Mouse (Mus musculus) neural tube, embryonic 14.5 days (tissue): ENCODE results near the gene Nbas. TPM values are rescaled to one million over a fixed set of nuclear protein-coding genes. Genes with fewer than 3 reads are reported as not detected.

Experiments
- ATAC-seq: fragments of 200-750 bp; cut with Nextera tagmentation; 2 replicates; pipeline ENCODE4 v1.8.0; 2017; ENCODE audit warnings: low read depth, mild to moderate bottlenecking, moderate TSS enrichment, moderate library complexity
- H3K27ac ChIP-seq: fragments of 300-500 bp; sonication (generic); 2 replicates; pipeline ENCODE4 v1.5.1; 2014; ENCODE audit warnings: low read depth, mild to moderate bottlenecking, control low read depth, low read length, moderate library complexity, mixed read lengths
- H3K27me3 ChIP-seq: fragments of 300-500 bp; sonication (generic); 2 replicates; pipeline ENCODE4 v1.6.1; 2014; ENCODE audit warnings: low read length; ENCODE audit not compliant: control insufficient read depth, insufficient read depth
- H3K36me3 ChIP-seq: fragments of 300-500 bp; sonication (generic); 2 replicates; pipeline ENCODE4 v1.6.1; 2014; ENCODE audit warnings: low read length, mixed read lengths; ENCODE audit not compliant: control insufficient read depth, insufficient read depth
- H3K4me1 ChIP-seq: fragments of 300-500 bp; sonication (generic); 2 replicates; pipeline ENCODE4 v1.6.1; 2014; ENCODE audit warnings: low read length; ENCODE audit not compliant: control insufficient read depth, insufficient read depth
- H3K4me2 ChIP-seq: fragments of 300-500 bp; sonication (generic); 2 replicates; pipeline ENCODE4 v1.6.1; 2014; ENCODE audit warnings: mild to moderate bottlenecking, low read depth, low read length, control low read depth
- H3K4me3 ChIP-seq: fragments of 300-500 bp; sonication (generic); 2 replicates; pipeline ENCODE4 v1.5.1; 2014; ENCODE audit warnings: low read depth, low read length, control low read depth, mixed read lengths
- H3K9ac ChIP-seq: fragments of 300-500 bp; sonication (generic); replicated peaks from 2 replicates; pipeline ENCODE4 v1.6.1; 2014; ENCODE audit warnings: low read depth, mild to moderate bottlenecking, control low read depth, low read length, mixed read lengths
- H3K9me3 ChIP-seq: fragments of 300-500 bp; sonication (generic); 2 replicates; pipeline ENCODE4 v1.6.1; 2016; ENCODE audit warnings: low read length; ENCODE audit not compliant: control insufficient read depth
- WGBS: fragments of 180-500 bp; shearing (Covaris S2); extraction: QIAGEN DNeasy Blood & Tissue Kit; methylation state at CpG from one replicate; pipeline ENCODE4 v1.1.7; 2014; 5-methylcytosine and 5-hydroxymethylcytosine counted together
- polyA plus RNA-seq: library from polyadenylated mRNA; unstranded; fragments of >200 nt; fragmentation: Nextera tagmentation; extraction: Ambion mirVana; gene quantifications from 2 replicates; pipeline ENCODE4 v1.2.1, GENCODE M21; 2014

The Nbas gene
- polyA plus RNA-seq, 1 experiment from 2014 or later = 24.9 TPM

GRCm38 (mm10) chr12:13357229-13357628 is 88.3 kb downstream of the Nbas start:
- WGBS = 96% methylated on average over 5 of the region's 5 CpGs
- H3K36me3 ChIP-seq = peaks cover 13% of the 10 kb centered on the region; the same call in 1 of the 2 replicates

GRCm38 (mm10) chr12:13358849-13359248 is 89.9 kb downstream of the Nbas start:
- peaks cover 14% of the 10 kb centered on the region; the same call in 1 of the 2 replicates for H3K36me3 ChIP-seq

More at GRCm38 (mm10) chr12:13357229-13357628, 88.3 kb downstream of the Nbas start:
- no peaks in the 10 kb centered on the region for H3K4me1 ChIP-seq
- no peak overlapping the region for H3K9ac ChIP-seq
- no peak overlapping the region for H3K4me3 ChIP-seq
- ATAC-seq = no peak
- H3K27ac ChIP-seq = no peak overlapping the region
- no peaks in the 10 kb centered on the region for H3K9me3 ChIP-seq
- no peak overlapping the region for H3K4me2 ChIP-seq
- H3K27me3 ChIP-seq = no peaks in the 10 kb centered on the region

GRCm38 (mm10) chr12:13360183-13360811 is 91.4 kb downstream of the Nbas start:
- Histone ChIP-seq H3K36me3 (peaks cover 14% of the 10 kb centered on the region; the same call in 1 of the 2 replicates), H3K4me1 (no peaks in the 10 kb centered on the region), H3K9me3 (no peaks in the 10 kb centered on the region), H3K9ac (no peak overlapping the region), H3K4me3 (no peak overlapping the region), H3K27me3 (no peaks in the 10 kb centered on the region), H3K4me2 (no peak overlapping the region), H3K27ac (no peak overlapping the region)
- ATAC-seq = no peak
- 26% methylated on average over 7 of the region's 7 CpGs for WGBS

More at GRCm38 (mm10) chr12:13358849-13359248, 89.9 kb downstream of the Nbas start:
- Histone ChIP-seq H3K4me1 (no peaks in the 10 kb centered on the region), H3K27ac (no peak overlapping the region), H3K4me2 (no peak overlapping the region), H3K9me3 (no peaks in the 10 kb centered on the region), H3K9ac (no peak overlapping the region), H3K4me3 (no peak overlapping the region), H3K27me3 (no peaks in the 10 kb centered on the region)
- 89% methylated on average over 4 of the region's 4 CpGs for WGBS
- no peak for ATAC-seq

DNA sequence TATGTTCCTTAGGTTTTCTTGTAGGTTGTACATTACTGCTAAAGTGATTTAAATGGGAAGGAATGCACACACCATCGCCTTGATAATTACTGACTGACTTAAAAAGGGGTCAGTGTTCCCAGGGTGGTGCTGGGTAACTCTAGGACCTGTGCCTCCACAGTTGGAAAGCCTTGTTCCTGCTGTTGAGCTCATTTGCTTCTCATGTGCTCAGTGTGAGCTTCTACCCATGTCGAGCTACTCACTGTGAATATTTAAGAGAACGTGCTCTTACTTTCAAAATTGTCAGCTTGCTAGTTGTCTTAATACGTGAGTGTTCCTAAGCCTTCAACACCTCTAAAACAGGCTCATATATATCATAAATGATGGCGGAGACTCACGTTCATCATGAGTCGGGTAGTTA is 112.6 kb downstream of the Nbas start:
- no peak for ATAC-seq
- Histone ChIP-seq H3K9ac (no peak overlapping the region), H3K36me3 (no peaks in the 10 kb centered on the region), H3K4me1 (no peaks in the 10 kb centered on the region), H3K4me3 (no peak overlapping the region), H3K4me2 (no peak overlapping the region), H3K9me3 (no peaks in the 10 kb centered on the region), H3K27ac (no peak overlapping the region), H3K27me3 (no peaks in the 10 kb centered on the region)
- 87% methylated on average over 7 of the region's 7 CpGs for WGBS

DNA sequence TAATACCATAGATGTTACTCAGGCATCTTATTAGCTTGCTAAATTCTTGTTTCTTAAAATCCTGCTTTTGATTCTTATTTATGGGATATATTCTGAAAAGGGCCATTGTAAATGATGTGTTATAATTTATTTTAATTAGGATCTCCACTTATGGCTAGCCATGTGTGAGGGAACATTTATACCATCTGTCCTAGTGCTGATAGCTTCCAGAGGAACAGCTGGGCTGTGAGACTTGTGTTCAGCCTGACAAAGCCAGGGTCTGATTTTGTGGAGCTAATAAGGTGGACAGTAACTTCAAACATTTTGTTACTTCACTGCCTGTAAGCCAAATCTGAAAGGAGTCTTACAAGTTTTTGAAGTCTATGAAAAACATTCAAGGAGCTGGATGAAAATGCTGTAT is 113.1 kb downstream of the Nbas start:
- H3K27ac ChIP-seq = no peak overlapping the region
- peak; percentile 70; the same call in 1 of the 2 replicates for ATAC-seq
- H3K9me3 ChIP-seq = no peaks in the 10 kb centered on the region
- no peaks in the 10 kb centered on the region for H3K36me3 ChIP-seq
- H3K4me2 ChIP-seq = no peak overlapping the region
- H3K9ac ChIP-seq = no peak overlapping the region
- H3K4me3 ChIP-seq = no peak overlapping the region
- no peaks in the 10 kb centered on the region for H3K27me3 ChIP-seq
- H3K4me1 ChIP-seq = no peaks in the 10 kb centered on the region

GRCm38 (mm10) chr12:13389644-13390043 is 120.7 kb downstream of the Nbas start:
- no peak overlapping the region for H3K27ac ChIP-seq
- no peak overlapping the region for H3K4me3 ChIP-seq
- 0 out of 2 replicates have a peak, but pooled peaks cover 4% of the 10 kb centered on the region for H3K36me3 ChIP-seq
- no peak overlapping the region for H3K9ac ChIP-seq
- no peaks in the 10 kb centered on the region for H3K27me3 ChIP-seq
- 85% methylated on average over 1 of the region's 1 CpGs for WGBS
- ATAC-seq = no peak
- H3K9me3 ChIP-seq = no peaks in the 10 kb centered on the region
- no peak overlapping the region for H3K4me2 ChIP-seq
- H3K4me1 ChIP-seq = no peaks in the 10 kb centered on the region

GRCm38 (mm10) chr12:13410191-13410590 is 141.3 kb downstream of the Nbas start:
- no peak overlapping the region for H3K4me3 ChIP-seq
- 0 out of 2 replicates have a peak, but pooled peaks cover 3% of the 10 kb centered on the region for H3K36me3 ChIP-seq
- H3K27me3 ChIP-seq = no peaks in the 10 kb centered on the region
- H3K9me3 ChIP-seq = no peaks in the 10 kb centered on the region
- H3K4me2 ChIP-seq = no peak overlapping the region
- H3K9ac ChIP-seq = no peak overlapping the region
- ATAC-seq = no peak
- H3K4me1 ChIP-seq = no peaks in the 10 kb centered on the region
- H3K27ac ChIP-seq = no peak overlapping the region

DNA sequence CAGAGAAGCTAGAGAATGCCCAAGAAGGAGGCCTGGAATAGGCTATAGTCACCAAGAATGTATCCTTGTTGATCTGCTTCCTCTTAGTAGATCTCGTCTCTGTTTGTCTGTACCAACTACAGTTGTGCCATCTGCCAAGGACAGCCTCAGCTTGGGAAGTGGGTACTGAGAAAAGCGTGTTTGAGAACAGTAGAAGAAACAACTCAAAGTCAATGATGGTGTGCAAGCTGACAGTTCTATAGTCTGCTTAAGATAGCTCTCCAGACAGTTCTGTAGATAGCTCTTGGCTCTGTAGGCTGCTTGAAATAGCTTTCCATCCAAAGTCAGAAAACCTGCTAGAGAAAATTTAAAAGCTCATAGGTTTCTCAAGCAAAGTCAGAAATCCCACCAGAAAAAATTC is 149.7 kb downstream of the Nbas start:
- 99% methylated on average over 2 of the region's 2 CpGs for WGBS
- no peak for ATAC-seq
- H3K27ac ChIP-seq = no peak overlapping the region

DNA sequence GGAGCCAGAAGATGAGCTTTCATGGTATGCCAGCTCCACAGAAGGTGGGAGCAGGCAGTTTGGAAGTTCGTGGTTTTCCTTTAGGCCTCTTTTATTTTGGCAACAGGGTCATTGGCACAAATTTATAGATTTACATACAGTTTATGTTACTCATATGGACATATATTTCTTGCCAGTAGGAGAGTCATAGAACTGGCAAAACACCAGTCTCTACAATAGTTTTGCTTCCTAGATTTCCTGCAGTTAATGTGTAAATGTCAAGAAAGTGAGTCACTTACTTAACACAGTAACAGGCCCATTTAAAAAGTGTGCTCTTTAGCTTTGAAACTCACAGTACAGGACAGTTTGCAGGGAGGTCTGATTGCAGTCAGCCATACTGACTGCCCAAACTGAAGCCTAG is 161.3 kb downstream of the Nbas start:
- Histone ChIP-seq H3K27ac (no peak overlapping the region), H3K9ac (no peak overlapping the region), H3K27me3 (no peaks in the 10 kb centered on the region), H3K4me2 (no peak overlapping the region), H3K4me3 (no peak overlapping the region), H3K4me1 (no peaks in the 10 kb centered on the region), H3K9me3 (no peaks in the 10 kb centered on the region), H3K36me3 (no peaks in the 10 kb centered on the region)
- ATAC-seq = no peak
- 75% methylated on average over 1 of the region's 1 CpGs for WGBS

More for the DNA sequence above, 149.7 kb downstream of the Nbas start:
- Histone ChIP-seq H3K36me3 (no peaks in the 10 kb centered on the region), H3K9ac (no peak overlapping the region), H3K27me3 (no peaks in the 10 kb centered on the region), H3K4me1 (no peaks in the 10 kb centered on the region), H3K9me3 (no peaks in the 10 kb centered on the region), H3K4me3 (no peak overlapping the region), H3K4me2 (no peak overlapping the region)
